Mouse (Mus musculus): ENCODE data around the gene Asb5. TPM values are rescaled to one million over a fixed set of nuclear protein-coding genes. Genes with fewer than 3 reads are reported as not detected.
"Not testable (repeated sequence)": the region's sequence is repeated elsewhere in the genome, so short reads cannot be mapped to it uniquely, and the experiment has no call there.

Gene Asb5
- total RNA-seq, 2 experiments from 2014 or later = 1.1 to 1.4 TPM

GRCm38 (mm10) chr8:54616710-54617109 is 87.3 kb downstream of the Asb5 start:
- DNase-seq (ENCODE audit: extremely low spot score in 1 of 2, low spot score in 1 of 2) = not testable (repeated sequence)

Other genes with a start within 250 kb of the Asb5 start
- gene Spcs3, start 418 bp downstream of the Asb5 start, total RNA-seq (2021) = 10 to 100 TPM; 42.3 to 44.2 TPM
- not detected for gene Spata4, start 71.2 kb downstream of the Asb5 start, total RNA-seq (2021)